Mouse (Mus musculus) stomach, postnatal 0 days (tissue): Measurements from ENCODE around the gene Gucd1. TPM values are rescaled to one million over a fixed set of nuclear protein-coding genes. Genes with fewer than 3 reads are reported as not detected.
"Not testable (repeated sequence)": the region's sequence is repeated elsewhere in the genome, so short reads cannot be mapped to it uniquely, and the experiment has no call there.

Experiments
- ATAC-seq: fragments of 200-750 bp; cut with Nextera tagmentation; 2 replicates; pipeline ENCODE4 v1.8.0; 2017; ENCODE audit not compliant: low FRiP score, low TSS enrichment
- DNase-seq: peaks from one replicate; pipeline ENCODE4 v3.0.0-alpha.2; 2016; ENCODE audit warnings: low spot score
- H3K27ac ChIP-seq: fragments of 300-500 bp; sonication (generic); replicated peaks from 2 replicates; pipeline ENCODE4 v1.5.1; 2014; ENCODE audit warnings: mild to moderate bottlenecking, control low read depth
- H3K27me3 ChIP-seq: fragments of 300-500 bp; sonication (generic); 2 replicates; pipeline ENCODE4 v1.6.1; 2014; ENCODE audit warnings: low read length; ENCODE audit not compliant: control insufficient read depth, insufficient read depth
- H3K36me3 ChIP-seq: fragments of 300-500 bp; sonication (generic); 2 replicates; pipeline ENCODE4 v1.6.1; 2014; ENCODE audit warnings: low read length, mixed read lengths; ENCODE audit not compliant: control insufficient read depth, insufficient read depth
- H3K4me1 ChIP-seq: fragments of 300-500 bp; sonication (generic); replicated peaks from 2 replicates; pipeline ENCODE4 v1.6.1; 2014; ENCODE audit warnings: antibody characterized with exemption; ENCODE audit not compliant: control insufficient read depth, insufficient read depth
- H3K4me2 ChIP-seq: fragments of 300-500 bp; sonication (generic); replicated peaks from 2 replicates; pipeline ENCODE4 v1.6.1; 2014; ENCODE audit warnings: low read depth, mild to moderate bottlenecking, control low read depth, moderate library complexity
- H3K4me3 ChIP-seq: fragments of 300-500 bp; sonication (generic); 2 replicates; pipeline ENCODE4 v1.5.1; 2014; ENCODE audit warnings: low read depth, low read length, control low read depth
- H3K9ac ChIP-seq: fragments of 300-500 bp; sonication (generic); 2 replicates; pipeline ENCODE4 v1.6.1; 2014; ENCODE audit warnings: mild to moderate bottlenecking, low read length, control low read depth, mixed read lengths
- H3K9me3 ChIP-seq: fragments of 300-500 bp; sonication (generic); 2 replicates; pipeline ENCODE4 v1.6.1; 2016; ENCODE audit warnings: low read length; ENCODE audit not compliant: control insufficient read depth
- CTCF ChIP-seq: IDR thresholded peaks from 2 replicates; pipeline ENCODE4 v1.5.1; 2016; ENCODE audit warnings: antibody characterized with exemption, low read depth, mild to moderate bottlenecking, moderate library complexity
- EP300 ChIP-seq: optimal IDR thresholded peaks from 2 replicates; pipeline ENCODE3; 2016; ENCODE audit warnings: antibody characterized with exemption
- WGBS: fragments of 180-500 bp; shearing (Covaris S2); extraction: QIAGEN DNeasy Blood & Tissue Kit; methylation state at CpG from one replicate; pipeline ENCODE4 v1.1.7; 2014; 5-methylcytosine and 5-hydroxymethylcytosine counted together
- polyA plus RNA-seq: library from polyadenylated mRNA; unstranded; fragments of >200 nt; fragmentation: Nextera tagmentation; extraction: Ambion mirVana; gene quantifications from 2 replicates; pipeline ENCODE4 v1.2.1, GENCODE M21; 2015

Gucd1 gene
- polyA plus RNA-seq, 1 experiment from 2014 or later: 14.6 TPM

DNA sequence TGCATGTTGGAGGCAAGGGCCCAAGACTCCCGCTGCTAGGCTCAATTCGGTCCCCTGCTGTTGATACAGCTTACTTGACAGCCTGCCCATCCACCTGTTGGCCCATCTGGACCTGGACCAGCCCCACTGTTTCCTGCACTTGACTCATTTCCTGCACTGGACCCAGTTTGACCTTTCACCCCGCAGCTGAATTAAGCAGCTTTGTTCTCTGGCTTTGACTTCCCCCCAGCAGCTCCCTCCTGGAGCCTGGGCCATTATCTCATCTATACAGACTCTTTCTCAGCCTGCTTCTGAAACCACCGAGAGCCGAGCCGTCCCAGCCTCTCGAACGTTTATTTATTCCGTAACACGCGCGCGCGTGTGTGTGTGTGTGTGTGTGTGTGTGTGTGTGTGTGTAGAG, 120.8 kb downstream of the Gucd1 start:
- Histone ChIP-seq H3K27ac (no peak overlapping the region), H3K9ac (no peak overlapping the region), H3K4me3 (no peak overlapping the region), H3K4me1 (no peaks in the 10 kb centered on the region), H3K4me2 (no peak overlapping the region), H3K27me3 (no peaks in the 10 kb centered on the region), H3K9me3 (no peaks in the 10 kb centered on the region), H3K36me3 (no peaks in the 10 kb centered on the region)
- no peak for ATAC-seq
- peak; percentile 18 for DNase-seq
- WGBS: 44% methylated on average over 14 of the region's 14 CpGs
- TF ChIP-seq EP300 (no peak), CTCF (no peak)

DNA sequence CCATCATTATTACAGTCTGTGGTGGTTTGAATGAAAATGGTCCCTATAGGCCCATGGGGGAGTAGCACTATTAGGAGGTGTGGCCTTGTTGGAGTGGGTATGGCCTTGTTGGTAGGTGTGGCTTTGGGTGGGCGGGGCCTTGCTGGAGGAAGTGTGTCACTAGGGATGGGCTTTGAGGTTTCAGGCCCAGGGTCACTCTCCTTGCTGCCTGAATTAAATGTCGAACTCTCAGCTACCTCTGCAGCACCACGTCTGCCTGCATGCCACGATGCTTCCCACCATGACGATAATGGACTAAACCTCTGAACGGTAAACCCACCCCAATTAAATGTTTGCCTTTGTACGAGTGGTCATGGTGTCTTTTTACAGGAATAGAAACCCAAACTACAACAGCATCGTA, 123.0 kb downstream of the Gucd1 start:
- H3K27me3 ChIP-seq: no peaks in the 10 kb centered on the region
- DNase-seq: no peak
- H3K4me3 ChIP-seq: no peak overlapping the region
- H3K4me1 ChIP-seq: no peaks in the 10 kb centered on the region
- no peak overlapping the region for H3K27ac ChIP-seq
- no peaks in the 10 kb centered on the region for H3K9me3 ChIP-seq
- H3K4me2 ChIP-seq: no peak overlapping the region
- TF ChIP-seq EP300 (no peak), CTCF (no peak)
- H3K36me3 ChIP-seq: no peaks in the 10 kb centered on the region
- WGBS: 87% methylated on average over 8 of the region's 8 CpGs
- no peak for ATAC-seq
- H3K9ac ChIP-seq: no peak overlapping the region

DNA sequence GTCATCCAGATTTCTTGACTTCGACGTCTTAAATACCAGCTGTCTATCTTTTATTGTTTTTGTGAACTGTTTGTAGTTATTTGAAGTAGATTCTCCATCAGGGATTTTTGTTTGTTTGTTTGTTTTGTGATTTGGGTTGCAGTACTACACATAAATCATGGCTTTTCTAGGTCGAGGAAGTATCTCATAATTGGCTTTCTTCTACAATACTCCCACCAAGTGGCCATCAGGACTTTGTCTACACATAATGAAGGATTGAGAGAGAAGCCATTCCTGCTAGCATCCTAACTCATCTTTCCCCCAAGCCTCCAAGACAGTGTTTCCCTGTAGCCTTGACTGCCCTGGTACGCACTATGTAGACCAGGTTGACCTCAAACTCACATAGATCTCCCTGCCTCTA, 126.9 kb downstream of the Gucd1 start:
- DNase-seq: no peak
- WGBS: 85% methylated on average over 4 of the region's 4 CpGs

DNA sequence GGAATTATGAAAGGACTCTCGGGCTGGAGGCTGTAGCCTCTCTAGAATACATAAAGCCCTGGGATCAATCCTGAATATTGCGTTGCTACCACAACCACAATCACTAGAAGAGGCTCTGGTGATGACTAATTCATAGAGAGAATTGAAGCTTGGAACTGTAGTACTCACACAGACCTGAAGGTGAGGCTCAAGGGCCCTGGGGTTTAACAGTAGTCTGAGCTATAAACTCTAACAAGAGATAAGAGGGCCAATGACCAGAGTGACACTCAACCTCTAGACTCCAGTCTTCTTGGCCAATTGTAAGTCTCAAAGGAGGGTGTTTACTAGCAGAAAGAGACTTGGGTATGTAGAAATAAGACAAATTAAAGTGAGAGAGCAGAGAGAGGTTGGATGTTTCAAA, 127.6 kb downstream of the Gucd1 start:
- no peak overlapping the region for H3K27ac ChIP-seq
- DNase-seq: no peak
- 73% methylated on average over 2 of the region's 2 CpGs for WGBS
- no peaks in the 10 kb centered on the region for H3K36me3 ChIP-seq
- ATAC-seq: no peak
- H3K9ac ChIP-seq: no peak overlapping the region
- no peak overlapping the region for H3K4me3 ChIP-seq
- TF ChIP-seq CTCF (peak; percentile 11; the same call in 1 of the 2 replicates), EP300 (no peak)
- no peaks in the 10 kb centered on the region for H3K27me3 ChIP-seq
- H3K4me2 ChIP-seq: no peak overlapping the region
- no peaks in the 10 kb centered on the region for H3K9me3 ChIP-seq
- no peaks in the 10 kb centered on the region for H3K4me1 ChIP-seq

More for the DNA sequence above, 126.9 kb downstream of the Gucd1 start:
- TF ChIP-seq CTCF (peak; percentile 53), EP300 (no peak)
- no peak for ATAC-seq
- Histone ChIP-seq H3K27me3 (no peaks in the 10 kb centered on the region), H3K4me1 (no peaks in the 10 kb centered on the region), H3K4me3 (no peak overlapping the region), H3K9me3 (no peaks in the 10 kb centered on the region), H3K9ac (no peak overlapping the region), H3K4me2 (no peak overlapping the region), H3K27ac (no peak overlapping the region), H3K36me3 (no peaks in the 10 kb centered on the region)

DNA sequence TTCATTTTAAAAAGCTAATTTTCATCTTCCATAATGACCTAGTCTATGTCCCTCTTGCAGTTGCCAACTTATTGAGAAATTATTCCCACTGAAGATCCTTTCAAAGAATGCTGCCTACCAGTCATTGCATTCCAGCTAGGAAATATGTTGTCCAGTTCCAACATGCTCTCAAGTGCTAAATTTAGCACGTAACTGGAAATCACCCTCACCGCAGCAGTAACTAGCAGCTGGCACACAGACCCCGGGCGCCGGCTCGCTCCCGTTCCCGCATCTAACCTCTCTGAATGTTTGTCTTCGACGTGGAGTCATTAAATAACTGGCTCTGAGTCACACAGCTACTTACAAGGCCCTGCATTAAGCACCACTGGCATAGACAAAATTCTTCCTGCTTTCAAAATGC, 139.1 kb downstream of the Gucd1 start:
- H3K4me1 ChIP-seq: no peaks in the 10 kb centered on the region
- no peak for ATAC-seq
- H3K9me3 ChIP-seq: no peaks in the 10 kb centered on the region
- H3K27ac ChIP-seq: no peak overlapping the region
- no peak overlapping the region for H3K9ac ChIP-seq
- H3K27me3 ChIP-seq: no peaks in the 10 kb centered on the region
- no peak overlapping the region for H3K4me3 ChIP-seq
- WGBS: 54% methylated on average over 10 of the region's 10 CpGs
- no peak overlapping the region for H3K4me2 ChIP-seq
- no peak for DNase-seq
- TF ChIP-seq EP300 (no peak), CTCF (no peak)
- no peaks in the 10 kb centered on the region for H3K36me3 ChIP-seq

DNA sequence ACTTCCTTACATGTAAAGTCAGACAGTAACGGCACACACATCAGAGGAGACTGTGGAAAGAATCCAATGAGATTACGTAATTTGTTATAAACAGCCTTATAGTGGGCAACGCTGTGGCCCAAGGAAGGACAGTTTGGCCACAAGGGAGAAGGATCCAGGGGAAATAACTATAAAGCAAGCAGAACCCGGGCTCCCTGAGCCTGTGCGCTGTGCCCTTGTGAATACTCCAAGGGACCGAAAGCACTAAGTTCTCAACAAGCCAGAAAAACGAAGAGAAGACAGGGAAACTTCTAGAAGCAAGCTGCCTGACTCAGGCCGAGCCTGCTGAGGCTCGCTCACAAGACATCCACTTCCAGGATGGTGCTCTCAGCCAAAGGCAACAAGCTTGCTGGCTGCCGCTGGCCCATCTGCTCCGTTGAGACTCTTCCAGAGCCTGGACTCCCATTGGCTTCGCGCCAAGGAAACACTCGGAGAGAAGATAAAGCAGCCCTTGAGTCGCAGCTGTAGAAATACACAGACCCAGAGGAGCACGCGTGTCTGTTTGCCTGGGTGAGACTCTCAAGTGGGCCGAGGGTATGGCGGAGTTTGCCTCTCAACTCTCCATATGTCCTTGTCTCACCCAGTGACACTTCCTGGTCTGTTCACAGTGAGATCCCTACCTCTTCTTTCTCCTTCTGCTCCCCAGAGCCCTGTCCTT, 144.0 kb downstream of the Gucd1 start:
- ATAC-seq: 0 out of 2 replicates have a peak, but pooled peaks have one; percentile 29
- H3K4me3 ChIP-seq, H3K9me3 ChIP-seq, H3K36me3 ChIP-seq, H3K9ac ChIP-seq, H3K4me2 ChIP-seq, H3K4me1 ChIP-seq, H3K27ac ChIP-seq, DNase-seq, H3K27me3 ChIP-seq: not testable (repeated sequence)
- WGBS: 54% methylated on average over 12 of the region's 19 CpGs
